Mouse (Mus musculus) midbrain, embryonic 13.5 days (tissue): ENCODE results near the gene Cyp27b1. TPM values are rescaled to one million over a fixed set of nuclear protein-coding genes. Genes with fewer than 3 reads are reported as not detected.
A peak's percentile ranks its signal among the peaks of the same experiment; 100 is the strongest.

ENCODE experiments used
- ATAC-seq: fragments of 200-750 bp; cut with Nextera tagmentation; 2 replicates; pipeline ENCODE4 v1.8.0; 2017; ENCODE audit warnings: mild to moderate bottlenecking, moderate TSS enrichment, moderate library complexity
- H3K27ac ChIP-seq: fragments of 300-500 bp; sonication (generic); 2 replicates; pipeline ENCODE4 v1.5.1; 2015; ENCODE audit warnings: inconsistent platforms, mild to moderate bottlenecking, moderate library complexity
- H3K27me3 ChIP-seq: fragments of 300-500 bp; sonication (generic); 2 replicates; pipeline ENCODE4 v1.6.1; 2015; ENCODE audit warnings: mild to moderate bottlenecking, inconsistent platforms
- H3K36me3 ChIP-seq: fragments of 300-500 bp; sonication (generic); 2 replicates; pipeline ENCODE4 v1.6.1; 2015; ENCODE audit warnings: mild to moderate bottlenecking, inconsistent platforms
- H3K4me1 ChIP-seq: fragments of 300-500 bp; sonication (generic); replicated peaks from 2 replicates; pipeline ENCODE4 v1.6.1; 2015; ENCODE audit warnings: inconsistent platforms
- H3K4me2 ChIP-seq: fragments of 300-500 bp; sonication (generic); replicated peaks from 2 replicates; pipeline ENCODE4 v1.6.1; 2015; ENCODE audit warnings: moderate library complexity, mild to moderate bottlenecking, inconsistent platforms
- H3K4me3 ChIP-seq: fragments of 300-500 bp; sonication (generic); replicated peaks from 2 replicates; pipeline ENCODE4 v1.5.1; 2015; ENCODE audit warnings: mild to moderate bottlenecking, inconsistent platforms
- H3K9ac ChIP-seq: fragments of 300-500 bp; sonication (generic); replicated peaks from 2 replicates; pipeline ENCODE4 v1.6.1; 2015; ENCODE audit warnings: mild to moderate bottlenecking, inconsistent platforms
- H3K9me3 ChIP-seq: fragments of 300-500 bp; sonication (generic); 2 replicates; pipeline ENCODE4 v1.6.1; 2016; ENCODE audit warnings: mild to moderate bottlenecking, inconsistent platforms
- WGBS: fragments of 180-500 bp; shearing (Covaris S2); methylation state at CpG from one replicate; pipeline ENCODE4 v1.1.7; 2015; 5-methylcytosine and 5-hydroxymethylcytosine counted together
- polyA plus RNA-seq: library from polyadenylated mRNA; unstranded; fragments of >200 nt; fragmentation: Nextera tagmentation; extraction: Ambion mirVana; gene quantifications from 2 replicates; pipeline ENCODE4 v1.2.1, GENCODE M21; 2015

Gene Cyp27b1
- 0.08 and 0.14 TPM in 2 replicates for polyA plus RNA-seq

DNA sequence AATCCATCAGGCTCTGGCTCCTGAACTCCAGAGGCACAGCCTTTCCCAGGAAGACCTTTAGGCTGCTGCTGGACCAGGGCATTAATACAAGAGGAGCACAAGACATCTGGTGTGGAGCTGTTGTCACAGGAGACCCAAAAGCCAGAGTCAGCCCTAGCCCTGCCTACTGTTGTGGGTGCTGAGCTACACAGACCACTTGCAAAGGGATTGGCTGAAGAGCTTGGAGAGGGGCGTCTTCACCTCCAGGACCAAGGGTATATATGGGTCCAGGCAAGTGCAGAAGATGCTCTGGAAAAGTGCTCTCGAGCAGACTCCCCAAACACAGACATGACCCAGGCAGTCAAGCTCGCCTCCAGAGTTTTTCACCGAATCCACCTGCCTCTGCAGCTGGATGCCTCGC lies at the start of gene Cyp27b1:
Gene Cyp27b1, plus strand, starts transcription at position 297 of the 400 bp plus-strand sequence.
- no peak for ATAC-seq
- no peaks in the 10 kb centered on the region for H3K9me3 ChIP-seq
- H3K4me1 ChIP-seq, result peaks cover 12% of the 10 kb centered on the region
- peaks cover 58% of the 10 kb centered on the region for H3K27me3 ChIP-seq
- H3K4me2 ChIP-seq, result no peak within 1 kb of the TSS
- no peak within 1 kb of the TSS for H3K4me3 ChIP-seq
- peaks cover 9% of the 10 kb centered on the region for H3K36me3 ChIP-seq
- no peak within 1 kb of the TSS for H3K27ac ChIP-seq
- H3K9ac ChIP-seq, result no peak within 1 kb of the TSS
- 25% methylated on average over 5 of the region's 5 CpGs for WGBS

DNA sequence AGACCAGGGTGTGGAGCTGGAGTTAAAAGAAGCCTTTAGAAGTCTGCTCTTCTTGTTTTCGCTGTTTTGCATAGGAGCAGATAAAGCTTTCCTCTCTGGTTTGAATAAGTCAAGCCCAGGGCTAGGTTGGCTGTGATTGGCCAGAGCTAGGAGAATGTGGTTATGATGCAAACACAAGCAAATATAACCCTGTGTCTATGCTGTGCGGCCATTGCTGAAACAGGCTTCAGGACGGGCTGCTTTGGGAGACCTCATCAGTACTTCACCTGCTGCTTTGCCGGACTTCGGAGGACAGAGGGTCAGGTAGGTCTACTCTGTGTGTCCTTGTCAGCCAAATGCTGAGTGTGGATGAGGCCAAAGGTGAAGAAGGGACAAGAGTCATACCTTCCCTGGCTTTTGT lies 47.5 kb upstream of the Cyp27b1 start, which contains the start of gene Avil:
Gene Avil, plus strand, starts transcription at position 181 of the 400 bp plus-strand sequence.
- ATAC-seq, result no peak
- Histone ChIP-seq H3K27ac (no peak within 1 kb of the TSS), H3K9ac (no peak within 1 kb of the TSS), H3K4me1 (no peaks in the 10 kb centered on the region), H3K36me3 (peaks cover 33% of the 10 kb centered on the region), H3K27me3 (no peaks in the 10 kb centered on the region), H3K4me3 (no peak within 1 kb of the TSS), H3K9me3 (no peaks in the 10 kb centered on the region), H3K4me2 (no peak within 1 kb of the TSS)
- WGBS, result 89% methylated on average over 5 of the region's 5 CpGs

DNA sequence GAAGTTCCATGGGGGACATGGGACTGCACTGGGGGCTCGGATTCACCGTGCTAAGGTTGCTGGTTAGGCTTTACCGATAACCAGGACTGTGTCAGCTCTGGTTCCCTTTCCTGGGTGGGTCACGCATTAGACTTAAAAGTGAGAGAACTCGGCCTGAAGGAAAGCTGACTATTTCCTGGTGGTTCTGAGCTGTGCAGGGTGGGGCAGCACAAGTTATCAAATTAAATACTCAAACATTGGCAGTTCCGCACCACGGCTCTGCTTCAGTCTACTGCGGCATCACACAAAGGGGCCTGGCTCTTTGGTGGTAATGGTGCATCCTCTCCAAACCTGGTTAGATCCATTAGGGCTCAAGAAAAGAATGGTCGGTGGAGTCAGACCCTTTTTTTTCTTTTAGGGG lies 46.8 kb upstream of the Cyp27b1 start:
- no peak overlapping the region for H3K4me3 ChIP-seq
- H3K4me1 ChIP-seq, result no peaks in the 10 kb centered on the region
- H3K9me3 ChIP-seq, result no peaks in the 10 kb centered on the region
- no peak overlapping the region for H3K4me2 ChIP-seq
- ATAC-seq, result no peak
- no peaks in the 10 kb centered on the region for H3K27me3 ChIP-seq
- WGBS, result 89% methylated on average over 9 of the region's 9 CpGs
- H3K36me3 ChIP-seq, result peaks cover 26% of the 10 kb centered on the region
- no peak overlapping the region for H3K27ac ChIP-seq
- H3K9ac ChIP-seq, result no peak overlapping the region

DNA sequence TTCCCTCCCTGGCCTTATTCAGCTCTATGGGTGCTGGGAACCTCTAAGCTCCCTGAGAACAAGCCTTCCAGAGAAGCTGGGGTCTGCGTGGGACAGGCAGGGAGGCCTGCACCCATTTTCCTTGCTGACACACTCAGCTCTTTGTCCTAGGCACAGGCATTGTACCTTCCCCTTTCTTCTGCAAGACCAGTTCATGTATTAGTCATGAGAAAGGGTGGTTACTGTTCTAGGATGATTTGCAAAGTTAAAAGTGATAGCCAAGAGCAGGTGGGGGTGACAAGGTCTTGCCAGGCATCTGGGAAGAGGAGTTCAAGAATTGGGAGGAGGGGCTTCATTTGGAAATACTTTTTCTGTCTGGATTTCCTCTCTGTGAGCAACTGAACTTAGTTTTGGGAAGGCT lies 46.0 kb upstream of the Cyp27b1 start:
- Histone ChIP-seq H3K4me3 (no peak overlapping the region), H3K4me2 (no peak overlapping the region), H3K36me3 (peaks cover 26% of the 10 kb centered on the region), H3K9me3 (no peaks in the 10 kb centered on the region), H3K27me3 (no peaks in the 10 kb centered on the region), H3K4me1 (no peaks in the 10 kb centered on the region), H3K9ac (no peak overlapping the region), H3K27ac (no peak overlapping the region)
- WGBS, result 61% methylated on average over 1 of the region's 1 CpGs
- ATAC-seq, result no peak

DNA sequence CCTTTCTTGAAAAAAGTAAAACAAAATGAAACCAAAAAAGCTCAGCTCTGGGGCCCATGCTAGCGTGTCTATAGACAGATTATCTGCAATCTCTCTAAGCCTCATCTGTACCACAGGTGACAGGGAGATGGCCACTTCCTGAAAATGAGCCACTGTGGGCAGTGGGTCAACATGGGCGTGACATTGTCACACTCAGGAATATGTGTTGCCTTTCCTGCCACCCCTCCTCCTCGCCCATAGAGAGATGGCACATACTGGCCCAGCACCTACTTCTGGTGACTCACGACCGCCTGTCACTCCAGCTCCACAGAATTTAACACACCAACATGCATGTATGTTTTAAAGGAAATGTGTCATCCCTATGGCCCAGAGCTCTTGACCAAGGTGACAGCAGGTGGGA lies 45.3 kb upstream of the Cyp27b1 start:
- Histone ChIP-seq H3K27ac (no peak overlapping the region), H3K4me1 (no peaks in the 10 kb centered on the region), H3K9ac (no peak overlapping the region), H3K4me2 (no peak overlapping the region), H3K27me3 (no peaks in the 10 kb centered on the region), H3K4me3 (no peak overlapping the region), H3K36me3 (peaks cover 19% of the 10 kb centered on the region), H3K9me3 (no peaks in the 10 kb centered on the region)
- no peak for ATAC-seq
- WGBS, result 93% methylated on average over 5 of the region's 5 CpGs

DNA sequence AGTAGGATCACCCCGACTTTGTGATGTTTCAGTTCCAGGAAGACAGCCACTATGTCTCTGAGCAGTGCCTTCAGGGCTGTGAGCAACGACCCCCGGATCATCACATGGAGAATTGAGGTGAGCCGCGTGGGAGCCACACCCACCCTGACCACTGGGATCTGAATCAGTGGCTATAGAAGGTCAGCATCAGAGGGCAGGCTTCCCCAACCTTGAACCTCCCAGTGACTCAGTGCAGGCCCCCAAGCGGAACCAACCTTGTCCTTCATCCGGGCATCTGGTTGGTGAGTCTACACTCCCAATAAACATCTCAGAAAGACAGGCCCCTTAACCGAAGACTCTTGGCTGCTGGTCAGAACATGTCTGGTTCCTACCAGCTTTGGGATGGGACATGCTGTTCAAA lies 44.7 kb upstream of the Cyp27b1 start:
- Histone ChIP-seq H3K4me3 (no peak overlapping the region), H3K27ac (no peak overlapping the region), H3K36me3 (peaks cover 13% of the 10 kb centered on the region), H3K27me3 (no peaks in the 10 kb centered on the region), H3K4me1 (no peaks in the 10 kb centered on the region), H3K9ac (no peak overlapping the region), H3K9me3 (no peaks in the 10 kb centered on the region), H3K4me2 (no peak overlapping the region)
- ATAC-seq, result no peak
- WGBS, result 89% methylated on average over 8 of the region's 8 CpGs

DNA sequence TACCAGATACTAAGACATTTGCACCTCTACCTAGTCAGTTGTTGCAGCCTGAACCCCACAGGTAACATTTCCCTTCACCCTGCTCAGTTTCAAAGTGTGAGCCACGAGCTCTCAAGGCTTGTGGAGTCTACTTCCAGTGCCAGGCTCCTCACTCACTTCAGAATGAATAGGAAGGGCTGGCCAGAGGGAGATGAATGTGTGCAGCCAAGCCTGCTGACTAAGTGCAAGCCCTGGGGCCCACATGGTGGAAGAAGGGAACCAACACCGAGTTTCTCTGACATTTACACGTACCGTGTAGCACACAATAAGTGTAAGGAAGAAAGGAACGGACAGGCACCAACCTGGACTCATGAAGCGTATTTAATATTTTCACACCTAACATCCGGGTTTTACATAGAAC lies 44.2 kb upstream of the Cyp27b1 start:
- no peak for ATAC-seq
- no peak overlapping the region for H3K9ac ChIP-seq
- H3K27ac ChIP-seq, result no peak overlapping the region
- H3K36me3 ChIP-seq, result peaks cover 9% of the 10 kb centered on the region
- WGBS, result 69% methylated on average over 7 of the region's 7 CpGs
- no peak overlapping the region for H3K4me2 ChIP-seq
- no peaks in the 10 kb centered on the region for H3K4me1 ChIP-seq
- no peak overlapping the region for H3K4me3 ChIP-seq
- H3K27me3 ChIP-seq, result no peaks in the 10 kb centered on the region
- H3K9me3 ChIP-seq, result no peaks in the 10 kb centered on the region

DNA sequence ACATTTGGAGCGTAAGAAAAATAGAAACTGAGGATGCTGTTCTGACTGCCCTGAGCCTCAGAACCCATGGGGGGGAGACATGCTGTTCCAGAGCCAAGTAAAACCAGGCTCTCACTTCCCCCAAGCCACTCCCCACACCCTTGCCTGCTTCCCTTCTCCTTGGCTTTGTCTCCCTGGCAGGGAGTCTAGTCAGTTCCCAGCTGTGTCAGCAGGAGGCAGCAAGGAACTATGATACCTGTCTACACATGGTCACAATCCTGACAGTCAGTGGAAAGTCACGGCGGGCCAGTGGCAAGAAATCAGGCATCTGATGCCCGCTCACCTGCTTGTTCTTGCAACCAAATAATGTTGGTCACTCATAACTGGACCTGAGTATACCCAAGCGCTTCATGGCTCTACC lies 31.6 kb upstream of the Cyp27b1 start:
- WGBS, result 60% methylated on average over 5 of the region's 5 CpGs
- ATAC-seq, result no peak
- Histone ChIP-seq H3K36me3 (no peaks in the 10 kb centered on the region), H3K9me3 (no peaks in the 10 kb centered on the region), H3K27me3 (no peaks in the 10 kb centered on the region), H3K27ac (no peak overlapping the region), H3K4me3 (no peak overlapping the region), H3K4me2 (no peak overlapping the region), H3K9ac (no peak overlapping the region), H3K4me1 (no peaks in the 10 kb centered on the region)

DNA sequence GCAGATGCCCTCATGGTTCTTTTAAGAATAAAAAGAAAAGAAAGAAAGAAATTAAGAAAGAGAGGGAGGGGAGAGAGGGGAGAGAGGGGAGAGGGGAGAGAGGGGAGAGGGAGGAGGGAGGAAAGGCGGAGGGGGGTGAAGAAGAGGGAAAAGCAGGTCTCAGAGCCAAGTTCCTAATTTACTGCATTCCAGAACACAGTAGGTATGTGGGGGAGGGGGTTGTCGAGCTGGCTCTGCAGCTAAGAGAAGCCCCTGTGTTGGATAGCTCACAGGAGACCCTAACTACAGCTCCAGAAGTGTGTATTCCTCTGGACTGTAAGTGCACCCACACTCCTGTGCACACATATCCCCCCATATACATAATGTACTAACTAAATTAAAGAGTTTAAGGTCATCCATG lies 31.0 kb upstream of the Cyp27b1 start:
- H3K36me3 ChIP-seq, result peaks cover 5% of the 10 kb centered on the region
- no peak overlapping the region for H3K4me2 ChIP-seq
- no peak for ATAC-seq
- no peaks in the 10 kb centered on the region for H3K9me3 ChIP-seq
- no peak overlapping the region for H3K4me3 ChIP-seq
- H3K9ac ChIP-seq, result no peak overlapping the region
- H3K27ac ChIP-seq, result no peak overlapping the region
- WGBS, result 25% methylated on average over 2 of the region's 2 CpGs
- no peaks in the 10 kb centered on the region for H3K4me1 ChIP-seq
- no peaks in the 10 kb centered on the region for H3K27me3 ChIP-seq

DNA sequence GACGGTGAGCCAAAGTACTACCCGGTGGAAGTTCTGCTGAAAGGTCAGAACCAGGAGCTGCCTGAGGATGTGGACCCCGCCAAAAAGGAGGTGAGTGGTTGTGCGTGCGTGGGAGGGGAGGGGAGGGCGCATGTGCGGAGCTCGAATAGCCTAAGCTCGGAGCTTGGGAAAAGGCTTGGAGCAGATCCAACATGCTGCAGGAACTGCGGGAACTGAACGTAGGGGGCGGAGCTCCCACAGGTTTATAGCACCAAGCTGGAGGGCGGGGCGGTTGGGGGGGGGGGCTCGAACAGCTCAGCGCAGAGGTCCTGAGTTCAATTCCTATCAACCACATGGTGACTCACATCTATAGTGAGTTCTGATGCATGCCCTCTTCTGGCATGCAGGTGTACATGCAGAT lies 29.6 kb upstream of the Cyp27b1 start:
- Histone ChIP-seq H3K4me3 (no peak overlapping the region), H3K27ac (no peak overlapping the region), H3K9me3 (no peaks in the 10 kb centered on the region), H3K9ac (no peak overlapping the region), H3K27me3 (no peaks in the 10 kb centered on the region), H3K36me3 (peaks cover 17% of the 10 kb centered on the region), H3K4me1 (no peaks in the 10 kb centered on the region), H3K4me2 (no peak overlapping the region)
- no peak for ATAC-seq
- 83% methylated on average over 16 of the region's 16 CpGs for WGBS

DNA sequence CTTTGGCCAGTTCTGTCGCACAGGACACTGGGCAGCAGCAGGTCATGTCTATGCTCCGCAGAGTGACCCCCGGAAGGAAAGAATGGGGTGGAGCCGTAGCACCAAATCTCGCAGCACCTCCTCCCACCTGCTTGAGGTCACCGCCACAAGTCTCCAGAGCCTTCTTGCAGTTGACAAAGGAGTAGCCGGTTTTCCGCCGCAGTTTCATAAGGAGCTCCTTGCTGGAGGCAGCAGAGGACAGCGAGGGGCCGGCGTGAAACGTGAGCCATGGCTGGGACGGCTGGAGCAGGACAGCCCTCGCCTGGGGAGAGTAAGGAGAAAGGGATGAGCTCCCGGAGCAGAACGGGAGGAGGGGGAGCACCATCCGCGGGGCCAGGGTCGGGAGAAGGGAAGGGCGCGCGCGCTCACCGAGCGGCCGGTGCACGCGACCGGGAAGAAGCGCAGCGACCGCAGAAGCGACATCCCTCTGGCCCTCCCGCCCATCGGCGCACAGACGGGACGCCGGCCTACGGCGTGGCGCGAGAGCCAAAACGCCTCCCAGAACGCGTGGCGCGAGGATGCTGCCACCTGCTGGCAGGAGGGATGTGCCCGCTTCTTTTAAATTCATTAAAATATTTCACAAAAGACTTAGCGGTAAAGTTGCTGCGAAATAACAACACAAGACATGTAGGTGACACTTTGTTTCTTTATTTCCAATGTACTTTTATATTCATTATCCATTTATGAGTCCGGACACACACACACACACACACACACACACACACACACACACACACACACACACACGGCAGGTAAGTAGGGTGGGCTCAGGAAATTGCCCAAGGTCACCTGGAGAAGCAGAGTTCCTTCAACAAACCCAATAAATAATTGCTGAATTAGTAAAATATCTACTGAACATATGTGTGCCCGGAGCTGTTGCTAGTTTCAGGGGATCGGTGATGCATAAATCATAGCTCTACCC lies 17.4 kb upstream of the Cyp27b1 start, which contains the start of gene Tsfm:
Gene Tsfm, minus strand, starts transcription at position 505 of the 961 bp plus-strand sequence.
- WGBS, result 5% methylated on average over 55 of the region's 56 CpGs
- Histone ChIP-seq H3K27me3 (no peaks in the 10 kb centered on the region), H3K36me3 (peaks cover 33% of the 10 kb centered on the region), H3K9ac (peak within 1 kb of the TSS; percentile 92), H3K4me1 (peaks cover 11% of the 10 kb centered on the region), H3K4me3 (peak within 1 kb of the TSS; percentile 87), H3K9me3 (no peaks in the 10 kb centered on the region), H3K27ac (peak within 1 kb of the TSS; percentile 80), H3K4me2 (peak within 1 kb of the TSS; percentile 90)
- peak; percentile 92 for ATAC-seq

DNA sequence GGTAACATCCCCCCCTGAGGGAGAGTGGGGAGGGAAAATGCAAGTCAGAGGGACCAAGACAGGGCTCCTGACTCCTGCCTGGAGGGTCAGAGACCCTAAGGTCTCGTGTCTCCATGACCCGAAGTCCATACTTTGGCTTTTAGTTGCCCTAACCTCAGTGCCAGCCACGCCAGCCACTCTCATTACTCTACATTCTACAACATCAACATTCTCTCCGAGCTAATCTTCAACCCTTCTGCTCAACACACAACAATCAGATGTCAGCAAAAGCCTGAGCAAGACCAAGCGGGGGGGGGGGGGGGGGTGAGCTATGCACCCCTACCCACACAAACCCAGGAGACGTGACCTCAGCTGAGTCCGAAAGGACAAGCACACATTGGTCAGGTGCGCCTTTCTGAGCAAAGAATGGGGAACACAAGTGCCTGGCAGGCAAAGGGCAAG lies 14.7 kb upstream of the Cyp27b1 start:
- Histone ChIP-seq H3K4me1 (peaks cover 11% of the 10 kb centered on the region), H3K27me3 (no peaks in the 10 kb centered on the region), H3K9ac (no peak overlapping the region), H3K27ac (no peak overlapping the region), H3K36me3 (peaks cover 6% of the 10 kb centered on the region), H3K9me3 (no peaks in the 10 kb centered on the region), H3K4me2 (no peak overlapping the region), H3K4me3 (no peak overlapping the region)
- no peak for ATAC-seq
- 91% methylated on average over 7 of the region's 8 CpGs for WGBS
